ENCODE assay signal across 17 mouse cellular contexts in genomic region chr6:25471721-25472120, GRCm38 (mm10).
DNase-seq lines count a peak whose midpoint lies in the region; ATAC-seq lines count a peak whose summit lies in the region.
"Had no signal": no experiment of that assay in that cellular context is flagged by ENCODE, and none has a peak within 500 bp of the region (broad histone marks: within the 10 kb centered on the region; RNA-seq: fewer than 3 reads in every experiment).

No protein-coding gene starts in this region.

- H3K27me3 ChIP-seq in forebrain, embryonic 15.5 days, result no peaks in the 10 kb centered on the region
- H3K27me3 ChIP-seq in forebrain, embryonic 10.5 days (ENCODE audit: poor library complexity, severe bottlenecking), result no peaks in the 10 kb centered on the region
- H3K27me3 ChIP-seq in embryonic facial prominence, embryonic 15.5 days, result no peaks in the 10 kb centered on the region
- H3K27me3 ChIP-seq: embryonic facial prominence, embryonic 12.5 days; heart, embryonic 12.5 days; intestine, embryonic 15.5 days; kidney, embryonic 15.5 days had no signal

- 28% methylated on average over 4 of the region's 4 CpGs for WGBS in forebrain, embryonic 15.5 days
- WGBS in forebrain, embryonic 10.5 days, result 55% methylated on average over 4 of the region's 4 CpGs
- WGBS in embryonic facial prominence, embryonic 15.5 days, result 68% methylated on average over 4 of the region's 4 CpGs

- H3K4me1 ChIP-seq in forebrain, embryonic 15.5 days, result no peaks in the 10 kb centered on the region
- peaks cover 7% of the 10 kb centered on the region; the same call in 1 of the 2 replicates for H3K4me1 ChIP-seq in forebrain, embryonic 10.5 days
- no peaks in the 10 kb centered on the region for H3K4me1 ChIP-seq in embryonic facial prominence, embryonic 15.5 days
- H3K4me1 ChIP-seq: embryonic facial prominence, embryonic 12.5 days; heart, embryonic 12.5 days; hindbrain, embryonic 10.5 days; intestine, embryonic 15.5 days; kidney, embryonic 15.5 days had no signal

- no peaks in the 10 kb centered on the region for H3K36me3 ChIP-seq in forebrain, embryonic 15.5 days
- H3K36me3 ChIP-seq in forebrain, embryonic 10.5 days (replicated peaks), result no peaks in the 10 kb centered on the region
- H3K36me3 ChIP-seq in embryonic facial prominence, embryonic 15.5 days, result no peaks in the 10 kb centered on the region
- H3K36me3 ChIP-seq: embryonic facial prominence, embryonic 12.5 days; heart, embryonic 12.5 days; hindbrain, embryonic 10.5 days; intestine, embryonic 15.5 days; kidney, embryonic 15.5 days had no signal

- H3K27ac ChIP-seq in forebrain, embryonic 15.5 days (replicated peaks), result no peak overlapping the region
- H3K27ac ChIP-seq in forebrain, embryonic 10.5 days, result no peak overlapping the region
- no peak overlapping the region for H3K27ac ChIP-seq in embryonic facial prominence, embryonic 15.5 days (replicated peaks)
- H3K27ac ChIP-seq: embryonic facial prominence, embryonic 12.5 days; hindbrain, embryonic 10.5 days; hindbrain, embryonic 14.5 days; intestine, embryonic 15.5 days; kidney, embryonic 15.5 days had no signal

- H3K9me3 ChIP-seq in forebrain, embryonic 15.5 days, result no peaks in the 10 kb centered on the region
- H3K9me3 ChIP-seq in forebrain, embryonic 10.5 days, result no peaks in the 10 kb centered on the region
- H3K9me3 ChIP-seq in embryonic facial prominence, embryonic 15.5 days (replicated peaks), result no peaks in the 10 kb centered on the region
- H3K9me3 ChIP-seq: embryonic facial prominence, embryonic 12.5 days; heart, embryonic 12.5 days; hindbrain, embryonic 10.5 days; intestine, embryonic 15.5 days; kidney, embryonic 15.5 days had no signal

- ATAC-seq in forebrain, embryonic 15.5 days (replicated peaks), result peak; percentile 43; the same call in 1 of the 2 replicates
- peak; percentile 15; the same call in 1 of the 2 replicates for ATAC-seq in embryonic facial prominence, embryonic 15.5 days (ENCODE audit: insufficient number of reproducible peaks, low FRiP score, low TSS enrichment, low read depth)
- ATAC-seq: intestine, embryonic 15.5 days had no signal

- H3K4me3 ChIP-seq in forebrain, embryonic 15.5 days, result no peak overlapping the region
- H3K4me3 ChIP-seq in forebrain, embryonic 10.5 days, result no peak overlapping the region
- no peak overlapping the region for H3K4me3 ChIP-seq in embryonic facial prominence, embryonic 15.5 days (replicated peaks)
- H3K4me3 ChIP-seq: embryonic facial prominence, embryonic 12.5 days; heart, embryonic 12.5 days; hindbrain, embryonic 10.5 days; intestine, embryonic 15.5 days; kidney, embryonic 15.5 days had no signal

- no peak overlapping the region for H3K9ac ChIP-seq in forebrain, embryonic 15.5 days (replicated peaks)
- H3K9ac ChIP-seq in embryonic facial prominence, embryonic 15.5 days, result no peak overlapping the region
- H3K9ac ChIP-seq: embryonic facial prominence, embryonic 12.5 days; heart, embryonic 12.5 days; hindbrain, embryonic 14.5 days; intestine, embryonic 15.5 days; kidney, embryonic 15.5 days had no signal

- H3K4me2 ChIP-seq in forebrain, embryonic 15.5 days (replicated peaks), result no peak overlapping the region
- H3K4me2 ChIP-seq in embryonic facial prominence, embryonic 15.5 days (replicated peaks), result no peak overlapping the region
- H3K4me2 ChIP-seq: embryonic facial prominence, embryonic 12.5 days; heart, embryonic 12.5 days; hindbrain, embryonic 14.5 days; intestine, embryonic 15.5 days; kidney, embryonic 15.5 days had no signal

- DNase-seq in adrenal gland, postnatal 14 days, result peak; percentile 23
- DNase-seq in adrenal gland, adult 18-20 months (ENCODE audit: low spot score in 2 of 2), result no peak
- no peak for DNase-seq in forebrain, embryonic 10.5 days (ENCODE audit: extremely low spot score, low spot score)
- DNase-seq in Muller cell, postnatal 12 days (ENCODE audit: inconsistent ontology term), result peak; percentile 60
- no peak for DNase-seq in urinary bladder, postnatal 14 days (ENCODE audit: low spot score)
- DNase-seq: cerebellum, adult 2 months; cerebellum, postnatal 10 days; gastrocnemius, postnatal 25 days; kidney, adult 18-20 months had no signal

Comparison
In these comparisons a context has a peak if more than half of its experiments do, and no peak if none do; other contexts are left out.
1. DNase-seq: peak in adrenal gland, postnatal 14 days (single experiment) and Muller cell, postnatal 12 days (single experiment); none in adrenal gland, adult 18-20 months (0 of 2), forebrain, embryonic 10.5 days (single experiment) and urinary bladder, postnatal 14 days (single experiment).